Mouse (Mus musculus) embryonic fibroblast, embryonic 13.5 days (primary cell): ENCODE measurements around the gene Pcx.

Experiments used
- CTCF ChIP-seq: IDR thresholded peaks from 2 replicates; pipeline ENCODE4 v1.5.1; 2011; ENCODE audit warnings: mild to moderate bottlenecking, control low read depth, low read length, moderate library complexity, borderline replicate concordance; ENCODE audit not compliant: insufficient read depth
- POLR2A ChIP-seq: IDR thresholded peaks from 2 replicates; pipeline ENCODE4 v1.6.1; 2011; ENCODE audit warnings: low read depth, mild to moderate bottlenecking, control low read depth, low read length, moderate library complexity

GRCm38 (mm10) chr19:4578799-4579198 lies 68.5 kb downstream of the Pcx start:
- TF ChIP-seq CTCF (no peak), POLR2A (no peak)
